Mouse (Mus musculus) MEL (cell line): ENCODE data around the gene Defb48. TPM values are rescaled to one million over a fixed set of nuclear protein-coding genes. Genes with fewer than 3 reads are reported as not detected.

ENCODE experiments used
- DNase-seq: peaks from one replicate; pipeline ENCODE4 v3.0.0; 2011; ENCODE audit warnings: low read depth, low spot score
- H3K27ac ChIP-seq: 2 replicates; pipeline ENCODE4 v1.5.1; 2012; ENCODE audit warnings: low read depth, mild to moderate bottlenecking, control low read depth, low read length, moderate library complexity; ENCODE audit not compliant: control insufficient read depth
- H3K27me3 ChIP-seq, 2 experiments: fragments of 150-350 bp in 1 of 2; sonication (generic) in 1 of 2; 2 replicates each; pipeline ENCODE4 v1.6.1; 2012; ENCODE audit warnings: low read length in 2 of 2, mild to moderate bottlenecking in 2 of 2, improper control_type of control experiment in 1 of 2, moderate library complexity in 1 of 2; ENCODE audit not compliant: insufficient read depth in 2 of 2, control insufficient read depth in 1 of 2
- H3K36me3 ChIP-seq, 2 experiments: 2 replicates each; pipeline ENCODE4 v1.6.1; 2012 to 2014; ENCODE audit warnings: low read length in 2 of 2, improper control_type of control experiment in 1 of 2, inconsistent platforms in 1 of 2, mild to moderate bottlenecking in 1 of 2; ENCODE audit not compliant: insufficient read depth in 2 of 2, control insufficient read depth in 1 of 2
- H3K4me1 ChIP-seq, 2 experiments: fragments of 150-350 bp in 1 of 2; sonication (generic) in 1 of 2; 2 replicates each; pipeline ENCODE4 v1.6.1; 2012; ENCODE audit warnings: low read length in 2 of 2, improper control_type of control experiment in 1 of 2, mild to moderate bottlenecking in 1 of 2; ENCODE audit not compliant: insufficient read depth in 2 of 2, control insufficient read depth in 1 of 2
- H3K4me3 ChIP-seq, 2 experiments: fragments of 150-350 bp in 1 of 2; sonication (generic) in 1 of 2; 2 replicates each; pipeline ENCODE4 v1.5.1; 2012; ENCODE audit warnings: low read depth in 2 of 2, low read length in 2 of 2, mild to moderate bottlenecking in 2 of 2, moderate library complexity in 2 of 2, control low read depth in 1 of 2, improper control_type of control experiment in 1 of 2; ENCODE audit not compliant: control insufficient read depth in 1 of 2, insufficient read depth in 1 of 2
- H3K79me2 ChIP-seq: 2 replicates; pipeline ENCODE4 v1.6.1; 2012; ENCODE audit warnings: mild to moderate bottlenecking, low read length, moderate library complexity; ENCODE audit not compliant: control insufficient read depth, poor library complexity, insufficient read depth
- H3K9ac ChIP-seq: 2 replicates; pipeline ENCODE4 v1.6.1; 2012; ENCODE audit warnings: low read depth, mild to moderate bottlenecking, control low read depth, low read length, moderate library complexity; ENCODE audit not compliant: control insufficient read depth, poor library complexity, severe bottlenecking
- H3K9me3 ChIP-seq: fragments of 150-350 bp; sonication (generic); replicated peaks from 2 replicates; pipeline ENCODE4 v1.6.1; 2012; ENCODE audit warnings: mild to moderate bottlenecking, low read length, improper control_type of control experiment, moderate library complexity; ENCODE audit not compliant: insufficient read depth
- BHLHE40 ChIP-seq: IDR thresholded peaks from 2 replicates; pipeline ENCODE4 v1.6.1; 2012; ENCODE audit warnings: low read depth, mild to moderate bottlenecking, inconsistent platforms, low read length, improper control_type of control experiment, borderline replicate concordance
- CHD1 ChIP-seq: IDR thresholded peaks from 2 replicates; pipeline ENCODE4 v1.6.1; 2012; ENCODE audit warnings: low read depth, mild to moderate bottlenecking, inconsistent platforms, low read length, improper control_type of control experiment
- CTCF ChIP-seq, 3 experiments: IDR thresholded peaks in 2 of 3; conservative IDR thresholded peaks in 1 of 3; 2 replicates each; pipeline ENCODE4 v1.5.1; 2011 to 2012; ENCODE audit warnings: low read length in 3 of 3, low read depth in 2 of 3, mild to moderate bottlenecking in 2 of 3, improper control_type of control experiment in 1 of 3, inconsistent platforms in 1 of 3, mixed read lengths in 1 of 3, moderate library complexity in 1 of 3; ENCODE audit not compliant: control insufficient read depth in 1 of 3, insufficient read depth in 1 of 3, poor library complexity in 1 of 3, severe bottlenecking in 1 of 3
- GABPA ChIP-seq: IDR thresholded peaks from 2 replicates; pipeline ENCODE4 v1.6.1; 2012; ENCODE audit warnings: low read depth, mild to moderate bottlenecking, inconsistent platforms, low read length, improper control_type of control experiment, moderate library complexity
- GATA1 ChIP-seq: IDR thresholded peaks from 2 replicates; pipeline ENCODE4 v1.6.1; 2011; ENCODE audit warnings: low read depth, low read length, improper control_type of control experiment
- HCFC1 ChIP-seq: IDR thresholded peaks from 2 replicates; pipeline ENCODE4 v1.6.1; 2012; ENCODE audit warnings: low read depth, mild to moderate bottlenecking, inconsistent platforms, low read length, improper control_type of control experiment, moderate library complexity
- JUND ChIP-seq: IDR thresholded peaks from 2 replicates; pipeline ENCODE4 v1.6.1; 2011; ENCODE audit warnings: low read depth, mild to moderate bottlenecking, improper control_type of control experiment, low read length
- KAT2A ChIP-seq: conservative IDR thresholded peaks from 2 replicates; pipeline ENCODE4 v1.6.1; 2012; ENCODE audit warnings: low read depth, low read length, improper control_type of control experiment, inconsistent platforms
- MAFK ChIP-seq: IDR thresholded peaks from 2 replicates; pipeline ENCODE4 v1.6.1; 2011; ENCODE audit warnings: low read depth, mild to moderate bottlenecking, low read length, improper control_type of control experiment, borderline replicate concordance
- MAZ ChIP-seq: IDR thresholded peaks from 2 replicates; pipeline ENCODE4 v1.6.1; 2012; ENCODE audit warnings: low read depth, mild to moderate bottlenecking, inconsistent platforms, low read length, improper control_type of control experiment
- MEF2A ChIP-seq: IDR thresholded peaks from 2 replicates; pipeline ENCODE4 v1.6.1; 2014; ENCODE audit warnings: low read depth, mild to moderate bottlenecking, inconsistent platforms, low read length, improper control_type of control experiment; ENCODE audit not compliant: poor library complexity, insufficient replicate concordance, severe bottlenecking; ENCODE audit errors: extremely low read depth
- MXI1 ChIP-seq: IDR thresholded peaks from 2 replicates; pipeline ENCODE4 v1.6.1; 2011; ENCODE audit warnings: mild to moderate bottlenecking, low read depth, low read length, improper control_type of control experiment
- MYB ChIP-seq: IDR thresholded peaks from 2 replicates; pipeline ENCODE4 v1.6.1; 2011; ENCODE audit warnings: mild to moderate bottlenecking, low read depth, low read length, improper control_type of control experiment
- MYC ChIP-seq: IDR thresholded peaks from 2 replicates; pipeline ENCODE4 v1.6.1; 2011; ENCODE audit warnings: low read depth, mild to moderate bottlenecking, low read length, improper control_type of control experiment, moderate library complexity
- NELFE ChIP-seq: IDR thresholded peaks from 2 replicates; pipeline ENCODE4 v1.6.1; 2011; ENCODE audit warnings: low read depth, low read length, improper control_type of control experiment
- POLR2AphosphoS5 ChIP-seq: IDR thresholded peaks from 2 replicates; pipeline ENCODE4 v1.6.1; 2012; ENCODE audit warnings: low read depth, borderline replicate concordance, mild to moderate bottlenecking, inconsistent platforms, low read length, moderate library complexity, mixed read lengths
- RAD21 ChIP-seq: IDR thresholded peaks from 2 replicates; pipeline ENCODE4 v1.6.1; 2011; ENCODE audit warnings: mild to moderate bottlenecking, low read depth, low read length, improper control_type of control experiment
- SMC3 ChIP-seq: IDR thresholded peaks from 2 replicates; pipeline ENCODE4 v1.6.1; 2011; ENCODE audit warnings: low read depth, low read length, improper control_type of control experiment
- TBP ChIP-seq: IDR thresholded peaks from 2 replicates; pipeline ENCODE4 v1.8.0; 2011; ENCODE audit warnings: low read depth, low read length, improper control_type of control experiment
- TCF12 ChIP-seq: IDR thresholded peaks from 2 replicates; pipeline ENCODE4 v1.6.1; 2014; ENCODE audit warnings: low read depth, mild to moderate bottlenecking, inconsistent platforms, low read length, improper control_type of control experiment, moderate library complexity
- UBTF ChIP-seq: IDR thresholded peaks from 2 replicates; pipeline ENCODE4 v1.6.1; 2012; ENCODE audit warnings: low read depth, mild to moderate bottlenecking, inconsistent platforms, low read length, improper control_type of control experiment, moderate library complexity, borderline replicate concordance; ENCODE audit not compliant: insufficient read depth
- USF1 ChIP-seq: IDR thresholded peaks from 2 replicates; pipeline ENCODE4 v1.6.1; 2014; ENCODE audit warnings: low read depth, mild to moderate bottlenecking, inconsistent platforms, low read length, improper control_type of control experiment, moderate library complexity
- USF2 ChIP-seq, 2 experiments: IDR thresholded peaks; 2 replicates each; pipeline ENCODE4 v1.6.1; 2011 to 2012; ENCODE audit warnings: improper control_type of control experiment in 2 of 2, low read length in 2 of 2, borderline replicate concordance in 1 of 2, inconsistent platforms in 1 of 2, low read depth in 1 of 2, mild to moderate bottlenecking in 1 of 2; ENCODE audit not compliant: insufficient read depth in 1 of 2
- ZKSCAN1 ChIP-seq: IDR thresholded peaks from 2 replicates; pipeline ENCODE4 v1.6.1; 2012; ENCODE audit warnings: low read depth, mild to moderate bottlenecking, inconsistent platforms, low read length, improper control_type of control experiment, moderate library complexity
- ZNF384 ChIP-seq: IDR thresholded peaks from 2 replicates; pipeline ENCODE4 v1.6.1; 2012; ENCODE audit warnings: low read depth, mild to moderate bottlenecking, inconsistent platforms, low read length, improper control_type of control experiment
- polyA plus RNA-seq, 2 experiments: library from polyadenylated mRNA; stranded (reverse) in 1 of 2; unstranded in 1 of 2; fragments of >175 nt in 1 of 2; fragments of >200 nt in 1 of 2; gene quantifications; 2 replicates each; pipeline versions ENCODE4 v1.2.1 to v1.2.4; 2012; ENCODE audit warnings: low replicate concordance in 2 of 2, low read depth in 1 of 2; ENCODE audit not compliant: insufficient read length in 2 of 2, insufficient read depth in 1 of 2, missing spikeins in 1 of 2
- total RNA-seq: library from RNA; depleted of rRNA; stranded (reverse); fragments of 300-350 nt; gene quantifications from 2 replicates; pipeline ENCODE4 v1.2.3, GENCODE M21; 2012

Gene Defb48
- total and polyA plus RNA-seq, 3 experiments = not detected

DNA sequence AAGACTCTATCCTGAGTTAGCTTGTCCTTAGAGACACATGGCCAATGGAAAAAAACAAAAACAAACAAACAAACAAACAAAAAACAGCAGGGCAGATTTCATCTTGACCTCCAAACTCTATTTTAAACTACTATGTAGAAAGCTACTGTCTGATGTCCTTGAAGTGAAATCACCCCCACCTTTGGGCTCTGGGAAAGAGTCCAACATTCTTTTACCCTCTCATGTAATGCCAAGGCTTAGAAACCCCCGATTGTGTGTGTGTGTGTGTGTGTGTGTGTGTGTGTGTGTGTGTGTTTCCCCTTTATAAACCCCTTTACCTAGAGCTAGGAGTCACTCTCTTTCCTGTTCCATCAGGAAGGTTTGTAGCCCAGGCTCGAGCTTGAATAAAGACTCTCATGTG, 18.3 kb upstream of the Defb48 start:
- Histone ChIP-seq H3K4me3 (no peak overlapping the region), H3K9me3 (no peaks in the 10 kb centered on the region), H3K27me3 (no peaks in the 10 kb centered on the region; a peak in 1 of 4 replicates), H3K79me2 (no peaks in the 10 kb centered on the region), H3K9ac (no peak overlapping the region), H3K4me1 (no peaks in the 10 kb centered on the region), H3K36me3 (no peaks in the 10 kb centered on the region), H3K27ac (no peak overlapping the region)
- no peak for TF ChIP-seq MAFK
- TF ChIP-seq HCFC1 = no peak
- TF ChIP-seq POLR2AphosphoS5 = no peak
- no peak for TF ChIP-seq MEF2A
- no peak for TF ChIP-seq GABPA
- TF ChIP-seq MYC = no peak
- TF ChIP-seq USF1 = no peak
- no peak for TF ChIP-seq MAZ
- TF ChIP-seq NELFE = no peak
- TF ChIP-seq JUND = no peak
- no peak for TF ChIP-seq MYB
- no peak for TF ChIP-seq TBP
- TF ChIP-seq ZNF384 = no peak
- TF ChIP-seq MXI1 = no peak
- TF ChIP-seq CTCF (IDR thresholded peaks at IDR 0.05 in 2 of 3, conservative IDR thresholded peaks at IDR 0.05 in 1 of 3; ENCODE audit: control insufficient read depth in 1 of 3, insufficient read depth in 1 of 3, low read depth in 2 of 3, low read length in 3 of 3, poor library complexity in 1 of 3, severe bottlenecking in 1 of 3) = no peak
- TF ChIP-seq SMC3 = no peak
- TF ChIP-seq CHD1 = no peak
- no peak for DNase-seq

DNA sequence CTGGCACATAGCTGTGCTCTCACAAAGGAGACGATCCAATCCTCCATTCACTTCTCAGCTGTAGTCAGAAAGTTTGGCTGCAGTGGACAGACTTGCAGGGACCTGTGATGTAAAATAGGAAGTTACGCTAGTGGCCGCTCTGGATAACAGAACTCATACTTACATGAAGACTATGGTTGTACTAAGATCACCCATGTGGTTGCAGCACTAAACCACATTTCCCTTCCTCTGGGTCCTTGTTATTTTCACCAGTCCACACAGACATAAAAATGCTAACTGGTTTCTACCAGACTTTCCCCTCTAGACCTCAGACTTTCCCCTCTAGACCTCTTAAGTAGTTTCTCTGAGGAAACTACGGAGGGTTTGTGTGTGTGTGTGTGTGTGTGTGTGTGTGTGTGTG, 14.7 kb upstream of the Defb48 start:
- H3K9ac ChIP-seq = no peak overlapping the region
- H3K4me3 ChIP-seq = no peak overlapping the region
- H3K4me1 ChIP-seq = no peaks in the 10 kb centered on the region
- no peak overlapping the region for H3K27ac ChIP-seq
- TF ChIP-seq HCFC1 (no peak), USF2 (IDR thresholded peaks at IDR 0.05; ENCODE audit: borderline replicate concordance in 1 of 2, insufficient read depth in 1 of 2, low read depth in 1 of 2, low read length in 2 of 2) (no peak), ZKSCAN1 (no peak), RAD21 (no peak), POLR2AphosphoS5 (no peak), SMC3 (no peak), MAZ (no peak), UBTF (no peak), MYB (no peak), TCF12 (no peak), MEF2A (no peak), BHLHE40 (no peak), GABPA (no peak), GATA1 (no peak), KAT2A (no peak)
- DNase-seq = no peak
- H3K9me3 ChIP-seq = no peaks in the 10 kb centered on the region
- peaks cover 0 to 2% of the 10 kb centered on the region in 2 experiments; a peak in 2 of 4 replicates for H3K27me3 ChIP-seq
- no peaks in the 10 kb centered on the region for H3K79me2 ChIP-seq
- no peaks in the 10 kb centered on the region for H3K36me3 ChIP-seq
